Mouse (Mus musculus): ENCODE data around the gene Trappc11. TPM values are rescaled to one million over a fixed set of nuclear protein-coding genes. Genes with fewer than 3 reads are reported as not detected.

Gene Trappc11
- total and polyA plus RNA-seq, 2 experiments from 2014 or later, result 14.0 to 26.7 TPM

- Histone ChIP-seq H3K4me1 (ENCODE audit: control insufficient read depth, insufficient read depth) (no peaks in the 10 kb centered on the region), H3K27me3 (ENCODE audit: control insufficient read depth, insufficient read depth, low read length) (no peaks in the 10 kb centered on the region), H3K9me3 (replicated peaks; ENCODE audit: control insufficient read depth, low read length) (no peaks in the 10 kb centered on the region), H3K27ac (ENCODE audit: low read depth) (no peak overlapping the region), H3K4me3 (ENCODE audit: low read depth, low read length) (no peak overlapping the region), H3K9ac (replicated peaks; ENCODE audit: low read depth, low read length) (no peak overlapping the region), H3K4me2 (ENCODE audit: low read depth, low read length) (no peak overlapping the region), H3K36me3 (replicated peaks; ENCODE audit: control insufficient read depth, insufficient read depth, low read length) (peaks cover 36% of the 10 kb centered on the region)
- TF ChIP-seq EP300 (IDR thresholded peaks at IDR 0.05; ENCODE audit: low read depth) (no peak), CTCF (IDR thresholded peaks at IDR 0.05; ENCODE audit: low read depth) (no peak)
- WGBS, result 88% methylated on average over 3 of the region's 3 CpGs
- DNase-seq (ENCODE audit: low spot score) (no peak), ATAC-seq (ENCODE audit: insufficient read depth, low read depth) (no peak)
These were observed 46.0 kb downstream of the Trappc11 start for GRCm38 (mm10) chr8:47487231-47487630.

- Histone ChIP-seq H3K4me1 (ENCODE audit: control insufficient read depth, insufficient read depth) (no peaks in the 10 kb centered on the region), H3K27me3 (ENCODE audit: control insufficient read depth, insufficient read depth, low read length) (no peaks in the 10 kb centered on the region), H3K4me3 (ENCODE audit: low read depth, low read length) (no peak overlapping the region), H3K4me2 (ENCODE audit: low read depth, low read length) (no peak overlapping the region), H3K9me3 (replicated peaks; ENCODE audit: control insufficient read depth, low read length) (no peaks in the 10 kb centered on the region), H3K36me3 (replicated peaks; ENCODE audit: control insufficient read depth, insufficient read depth, low read length) (0 out of 2 replicates have a peak, but pooled peaks cover 3% of the 10 kb centered on the region), H3K9ac (replicated peaks; ENCODE audit: low read depth, low read length) (no peak overlapping the region), H3K27ac (ENCODE audit: low read depth) (no peak overlapping the region)
- WGBS, result 87% methylated on average over 12 of the region's 12 CpGs
- DNase-seq (ENCODE audit: low spot score), result no peak
- ATAC-seq (ENCODE audit: insufficient read depth, low read depth), result no peak
- TF ChIP-seq EP300 (IDR thresholded peaks at IDR 0.05; ENCODE audit: low read depth) (no peak), CTCF (IDR thresholded peaks at IDR 0.05; ENCODE audit: low read depth) (no peak)
These were observed 50.8 kb downstream of the Trappc11 start for GRCm38 (mm10) chr8:47482354-47483071.

- no peak overlapping the region for H3K4me2 ChIP-seq (ENCODE audit: low read depth, low read length)
- no peak overlapping the region for H3K9ac ChIP-seq (replicated peaks; ENCODE audit: low read depth, low read length)
- no peak for ATAC-seq (ENCODE audit: insufficient read depth, low read depth)
- no peak overlapping the region for H3K27ac ChIP-seq (ENCODE audit: low read depth)
- no peaks in the 10 kb centered on the region for H3K4me1 ChIP-seq (ENCODE audit: control insufficient read depth, insufficient read depth)
- no peak overlapping the region for H3K4me3 ChIP-seq (ENCODE audit: low read depth, low read length)
- WGBS, result 88% methylated on average over 7 of the region's 7 CpGs
- H3K9me3 ChIP-seq (replicated peaks; ENCODE audit: control insufficient read depth, low read length), result no peaks in the 10 kb centered on the region
- no peaks in the 10 kb centered on the region for H3K36me3 ChIP-seq (replicated peaks; ENCODE audit: control insufficient read depth, insufficient read depth, low read length)
- no peaks in the 10 kb centered on the region for H3K27me3 ChIP-seq (ENCODE audit: control insufficient read depth, insufficient read depth, low read length)
- DNase-seq (ENCODE audit: low spot score), result no peak
- TF ChIP-seq EP300 (IDR thresholded peaks at IDR 0.05; ENCODE audit: low read depth), result no peak
- TF ChIP-seq CTCF (IDR thresholded peaks at IDR 0.05; ENCODE audit: low read depth), result no peak
These were observed 53.2 kb downstream of the Trappc11 start for GRCm38 (mm10) chr8:47480039-47480438.

GRCm38 (mm10) chr8:47461650-47462049 is 71.6 kb downstream of the Trappc11 start:
- Histone ChIP-seq H3K9me3 (replicated peaks; ENCODE audit: control insufficient read depth, low read length) (no peaks in the 10 kb centered on the region), H3K4me2 (ENCODE audit: low read depth, low read length) (no peak overlapping the region), H3K4me1 (ENCODE audit: control insufficient read depth, insufficient read depth) (no peaks in the 10 kb centered on the region), H3K27me3 (ENCODE audit: control insufficient read depth, insufficient read depth, low read length) (no peaks in the 10 kb centered on the region), H3K4me3 (ENCODE audit: low read depth, low read length) (no peak overlapping the region), H3K36me3 (replicated peaks; ENCODE audit: control insufficient read depth, insufficient read depth, low read length) (no peaks in the 10 kb centered on the region), H3K9ac (replicated peaks; ENCODE audit: low read depth, low read length) (no peak overlapping the region), H3K27ac (ENCODE audit: low read depth) (peak overlapping the region; percentile 65)
- DNase-seq (ENCODE audit: low spot score) (peak; percentile 78), ATAC-seq (ENCODE audit: insufficient read depth, low read depth) (peak; percentile 94)
- TF ChIP-seq EP300 (IDR thresholded peaks at IDR 0.05; ENCODE audit: low read depth) (no peak), CTCF (IDR thresholded peaks at IDR 0.05; ENCODE audit: low read depth) (no peak)
- 27% methylated on average over 10 of the region's 10 CpGs for WGBS

DNA sequence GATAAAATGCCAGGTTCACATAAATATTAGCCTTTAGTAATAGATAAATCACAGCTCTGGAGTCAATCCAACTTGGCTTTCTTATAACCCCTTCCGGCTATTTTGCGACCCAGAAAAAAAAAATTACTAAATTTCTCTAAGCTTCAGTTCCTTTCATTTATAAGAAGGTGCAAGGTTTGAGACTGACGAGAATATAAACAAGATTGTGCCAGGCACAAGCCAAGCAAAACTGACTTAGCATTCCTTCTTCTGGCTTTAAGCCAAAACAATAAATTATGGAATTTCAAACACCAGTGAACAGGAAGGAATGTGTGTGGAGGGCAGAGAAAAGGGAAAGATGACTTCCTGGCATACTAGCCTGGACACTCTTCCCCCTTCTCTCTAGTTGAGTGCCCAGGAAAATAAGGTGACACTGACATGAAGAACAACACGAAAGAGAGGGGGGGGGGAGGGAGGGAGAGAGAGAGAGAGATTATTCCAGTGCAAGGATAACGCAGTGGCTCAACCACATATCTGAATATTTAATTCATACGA is 74.0 kb downstream of the Trappc11 start:
- no peak for DNase-seq (ENCODE audit: low spot score)
- Histone ChIP-seq H3K9me3 (replicated peaks; ENCODE audit: control insufficient read depth, low read length) (no peaks in the 10 kb centered on the region), H3K4me2 (ENCODE audit: low read depth, low read length) (no peak overlapping the region), H3K36me3 (replicated peaks; ENCODE audit: control insufficient read depth, insufficient read depth, low read length) (no peaks in the 10 kb centered on the region), H3K27ac (ENCODE audit: low read depth) (no peak overlapping the region), H3K9ac (replicated peaks; ENCODE audit: low read depth, low read length) (no peak overlapping the region), H3K4me1 (ENCODE audit: control insufficient read depth, insufficient read depth) (no peaks in the 10 kb centered on the region), H3K27me3 (ENCODE audit: control insufficient read depth, insufficient read depth, low read length) (no peaks in the 10 kb centered on the region), H3K4me3 (ENCODE audit: low read depth, low read length) (no peak overlapping the region)
- ATAC-seq (ENCODE audit: insufficient read depth, low read depth), result no peak
- TF ChIP-seq CTCF (IDR thresholded peaks at IDR 0.05; ENCODE audit: low read depth) (no peak), EP300 (IDR thresholded peaks at IDR 0.05; ENCODE audit: low read depth) (no peak)
- 62% methylated on average over 6 of the region's 6 CpGs for WGBS

Measured in heart, postnatal 0 days (tissue).